In the genomic region with DNA sequence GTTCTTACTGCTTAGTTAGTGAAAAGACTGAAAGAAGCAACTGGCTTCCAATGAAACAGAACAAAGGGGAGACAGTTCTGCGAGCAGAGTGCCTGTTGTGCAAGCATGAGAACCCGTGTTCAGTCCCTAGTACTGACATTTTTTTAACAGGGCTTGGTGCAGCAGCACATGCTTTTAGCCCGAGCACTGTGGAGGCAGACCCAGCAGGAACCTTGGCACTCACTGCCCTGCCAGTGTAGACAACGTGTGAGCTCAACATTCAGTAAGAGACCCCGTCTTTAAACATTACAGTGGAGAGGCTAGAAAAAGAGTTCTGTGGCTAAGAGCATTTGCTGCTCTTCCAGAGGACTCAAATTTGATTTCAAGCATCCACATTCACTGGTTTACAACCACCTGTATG, we compare ENCODE assay signal across 27 mouse cellular contexts.
"Had no signal": no experiment of that assay in that cellular context is flagged by ENCODE, and none has a peak within 500 bp of the region (broad histone marks: within the 10 kb centered on the region; RNA-seq: fewer than 3 reads in every experiment).

No protein-coding gene starts in this region.

- H3K27ac ChIP-seq: gastrocnemius, adult 2 months; heart, embryonic 10.5 days; heart, embryonic 13.5 days; heart, embryonic 15.5 days; hindbrain, embryonic 13.5 days; hindbrain, embryonic 15.5 days; hindbrain, postnatal 0 days; kidney, embryonic 15.5 days; kidney, postnatal 0 days; limb, embryonic 13.5 days; limb, embryonic 15.5 days; liver, embryonic 12.5 days; liver, embryonic 14.5 days had no signal

- H3K27me3 ChIP-seq: heart, embryonic 13.5 days; heart, embryonic 15.5 days; hindbrain, embryonic 13.5 days; hindbrain, embryonic 15.5 days; kidney, embryonic 15.5 days; limb, embryonic 13.5 days; limb, embryonic 15.5 days; liver, embryonic 12.5 days had no signal

- H3K4me1 ChIP-seq: heart, embryonic 10.5 days; heart, embryonic 13.5 days; heart, embryonic 15.5 days; hindbrain, embryonic 13.5 days; hindbrain, embryonic 15.5 days; kidney, embryonic 15.5 days; limb, embryonic 13.5 days; limb, embryonic 15.5 days had no signal

- DNase-seq: gastrocnemius, adult 2 months; gastrocnemius, postnatal 10 days; gastrocnemius, postnatal 25 days; heart, adult 18-20 months; heart, postnatal 14 days; heart, postnatal 36 days; kidney, adult 11 months; kidney, adult 2 months; kidney, adult 9 months; kidney, postnatal 14 days; kidney, postnatal 36 days; layer of hippocampus, adult 9-11 months; layer of hippocampus, postnatal 36 days; left cerebral cortex, postnatal 4 days had no signal

- ATAC-seq: hindbrain, postnatal 0 days; intestine, embryonic 16.5 days; liver, embryonic 12.5 days had no signal

- H3K4me3 ChIP-seq: gastrocnemius, adult 2 months; heart, embryonic 10.5 days; heart, embryonic 13.5 days; heart, embryonic 15.5 days; hindbrain, embryonic 13.5 days; hindbrain, embryonic 15.5 days; kidney, embryonic 15.5 days; limb, embryonic 13.5 days; limb, embryonic 15.5 days; liver, embryonic 12.5 days had no signal
